In the genomic region with DNA sequence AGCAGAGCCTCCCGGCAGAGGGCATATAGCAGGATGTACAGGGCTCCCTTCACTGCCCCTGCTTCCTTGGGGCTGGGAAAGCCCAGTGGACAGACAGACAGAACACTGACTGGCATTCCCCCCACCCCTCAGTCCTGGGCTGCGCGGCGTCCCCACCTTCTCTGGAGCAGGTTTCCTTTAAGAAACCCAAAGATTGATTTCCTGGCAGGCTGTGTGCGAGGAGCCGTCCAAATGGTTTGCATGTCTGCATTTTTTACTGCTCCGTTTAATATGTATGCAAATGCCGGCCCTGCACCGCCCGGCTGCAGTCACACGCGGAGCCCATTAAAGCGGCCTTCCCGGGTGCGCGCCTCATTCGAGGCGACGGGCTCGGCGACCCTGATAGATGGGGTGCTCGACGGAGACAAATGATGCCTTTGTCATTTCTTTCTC, we compare ENCODE assay signal across 9 mouse cellular contexts. TPM values are rescaled to one million over a fixed set of nuclear protein-coding genes. Genes with fewer than 3 reads are reported as not detected.
DNase-seq lines count a peak whose midpoint lies in the region; ATAC-seq lines count a peak whose summit lies in the region.
"Had no signal": no experiment of that assay in that cellular context is flagged by ENCODE, and none has a peak within 500 bp of the region (broad histone marks: within the 10 kb centered on the region; RNA-seq: fewer than 3 reads in every experiment).

No protein-coding gene starts in this region.

- peak overlapping the region; percentile 22; the same call in 1 of the 2 replicates for H3K4me2 ChIP-seq in heart, embryonic 12.5 days
- 0 out of 2 replicates have a peak overlapping the region, but pooled peaks have one; percentile 11 for H3K4me2 ChIP-seq in forebrain, embryonic 11.5 days (ENCODE audit: low read depth, low read length, severe bottlenecking)
- H3K4me2 ChIP-seq in kidney, embryonic 15.5 days = peak overlapping the region; percentile 40
- H3K4me2 ChIP-seq in neural tube, embryonic 13.5 days = peak overlapping the region; percentile 44

- H3K9me3 ChIP-seq in heart, embryonic 12.5 days (replicated peaks) = no peaks in the 10 kb centered on the region
- H3K9me3 ChIP-seq in forebrain, embryonic 11.5 days (ENCODE audit: control insufficient read depth, low read length) = no peaks in the 10 kb centered on the region
- H3K9me3 ChIP-seq in kidney, embryonic 15.5 days (replicated peaks) = no peaks in the 10 kb centered on the region
- no peaks in the 10 kb centered on the region for H3K9me3 ChIP-seq in neural tube, embryonic 13.5 days

- intact Hi-C loops in heart, postnatal 25 days (cut with DNase I) = no loop called here

- 0 out of 2 replicates have a peak overlapping the region, but pooled peaks have one; percentile 17 for H3K9ac ChIP-seq in heart, embryonic 12.5 days
- peak overlapping the region; percentile 31; the same call in 1 of the 2 replicates for H3K9ac ChIP-seq in forebrain, embryonic 11.5 days (ENCODE audit: low read length)
- H3K9ac ChIP-seq in kidney, embryonic 15.5 days = no peak overlapping the region
- peak overlapping the region; percentile 55 for H3K9ac ChIP-seq in neural tube, embryonic 13.5 days

- no peaks in the 10 kb centered on the region for H3K27me3 ChIP-seq in heart, embryonic 12.5 days (replicated peaks)
- no peaks in the 10 kb centered on the region for H3K27me3 ChIP-seq in forebrain, embryonic 11.5 days (ENCODE audit: control insufficient read depth, insufficient read depth, low read length)
- H3K27me3 ChIP-seq in kidney, embryonic 15.5 days = no peaks in the 10 kb centered on the region
- no peaks in the 10 kb centered on the region for H3K27me3 ChIP-seq in neural tube, embryonic 13.5 days
- H3K27me3 ChIP-seq: CH12.LX had no signal

- WGBS in heart, embryonic 12.5 days = 35% methylated on average over 23 of the region's 23 CpGs
- WGBS in forebrain, embryonic 11.5 days = 16% methylated on average over 23 of the region's 23 CpGs
- WGBS in kidney, embryonic 15.5 days = 6% methylated on average over 23 of the region's 23 CpGs
- whole genome bisulfite sequencing in neural tube, embryonic 13.5 days = 3% methylated on average over 23 of the region's 23 CpGs

- no peak overlapping the region for H3K4me3 ChIP-seq in heart, embryonic 12.5 days
- no peak overlapping the region for H3K4me3 ChIP-seq in forebrain, embryonic 11.5 days (ENCODE audit: low read depth, low read length)
- H3K4me3 ChIP-seq in kidney, embryonic 15.5 days (replicated peaks) = no peak overlapping the region; the same call in 1 of the 2 replicates
- 0 out of 2 replicates have a peak overlapping the region, but pooled peaks have one; percentile 2 for H3K4me3 ChIP-seq in neural tube, embryonic 13.5 days

- H3K4me1 ChIP-seq in heart, embryonic 12.5 days (replicated peaks) = peaks cover 54% of the 10 kb centered on the region
- H3K4me1 ChIP-seq in forebrain, embryonic 11.5 days (replicated peaks; ENCODE audit: control insufficient read depth, insufficient read depth, low read length) = peaks cover 29% of the 10 kb centered on the region
- H3K4me1 ChIP-seq in kidney, embryonic 15.5 days = peaks cover 65% of the 10 kb centered on the region
- H3K4me1 ChIP-seq in neural tube, embryonic 13.5 days (replicated peaks) = peaks cover 68% of the 10 kb centered on the region

- H3K36me3 ChIP-seq in heart, embryonic 12.5 days = no peaks in the 10 kb centered on the region
- H3K36me3 ChIP-seq in forebrain, embryonic 11.5 days (ENCODE audit: control insufficient read depth, insufficient read depth, low read length) = no peaks in the 10 kb centered on the region
- H3K36me3 ChIP-seq in kidney, embryonic 15.5 days = no peaks in the 10 kb centered on the region
- no peaks in the 10 kb centered on the region for H3K36me3 ChIP-seq in neural tube, embryonic 13.5 days

- no peak for ATAC-seq in heart, embryonic 12.5 days (ENCODE audit: insufficient number of reproducible peaks, low FRiP score)
- ATAC-seq in forebrain, embryonic 11.5 days (replicated peaks; ENCODE audit: low FRiP score) = no peak
- no peak for ATAC-seq in kidney, embryonic 15.5 days (replicated peaks; ENCODE audit: low FRiP score)
- peak; percentile 57 for ATAC-seq in neural tube, embryonic 13.5 days (ENCODE audit: low read depth)

- H3K27ac ChIP-seq in heart, embryonic 12.5 days (ENCODE audit: poor library complexity, severe bottlenecking) = no peak overlapping the region
- no peak overlapping the region for H3K27ac ChIP-seq in forebrain, embryonic 11.5 days (ENCODE audit: low read depth, low read length)
- peak overlapping the region; percentile 93 for H3K27ac ChIP-seq in kidney, embryonic 15.5 days
- H3K27ac ChIP-seq in neural tube, embryonic 13.5 days (replicated peaks) = peak overlapping the region; percentile 96

- no peak for DNase-seq in heart, postnatal 25 days (ENCODE audit: low spot score)
- DNase-seq in forebrain, embryonic 11.5 days (ENCODE audit: low spot score) = no peak
- DNase-seq in layer of hippocampus, adult 9-10 months (ENCODE audit: low spot score) = no peak
- DNase-seq in urinary bladder, postnatal 14 days (ENCODE audit: low spot score) = no peak
- DNase-seq in cerebellum, postnatal 25 days = no peak

RNA-seq across cellular contexts. Expression of gene Cstad, which starts 11.8 kb away (rescaled TPM):
- polyA plus RNA-seq in heart, embryonic 12.5 days (2016; fragmentation: Nextera tagmentation; extraction: Ambion mirVana) = 1.4 and 2.0 TPM in 2 replicates
- total RNA-seq in heart, postnatal 25 days (2021) = 1 to 10 TPM; 1.2 TPM
- polyA plus RNA-seq in forebrain, embryonic 11.5 days (2014; fragmentation: Nextera tagmentation; extraction: Ambion mirVana) = 0.57 and 0.71 TPM in 2 replicates
- 1.2 and 1.8 TPM in 2 replicates for polyA plus RNA-seq in kidney, embryonic 15.5 days (2015; fragmentation: Nextera tagmentation; extraction: Ambion mirVana)
- polyA plus RNA-seq in neural tube, embryonic 13.5 days (2015; fragmentation: Nextera tagmentation; extraction: Ambion mirVana) = 0.39 and 0.98 TPM in 2 replicates

Comparison
In these comparisons a context has a peak if more than half of its experiments do, and no peak if none do; other contexts are left out.
1. H3K27ac ChIP-seq: peak in kidney, embryonic 15.5 days (single experiment) and neural tube, embryonic 13.5 days (single experiment); none in heart, embryonic 12.5 days (single experiment) and forebrain, embryonic 11.5 days (single experiment).
2. Peak in every context shown above with its lines, with median percentiles within 50 percentile points of each other: H3K4me2 ChIP-seq.